Mouse (Mus musculus): ENCODE measurements around the gene Rundc3b. TPM values are rescaled to one million over a fixed set of nuclear protein-coding genes. Genes with fewer than 3 reads are reported as not detected.
A peak's percentile ranks its signal among the peaks of the same experiment; 100 is the strongest.

Gene Rundc3b
- total RNA-seq, 2 experiments from 2014 or later = 30.8 to 31.7 TPM

- peak in 1 of 2 experiments; percentile 21 for DNase-seq (ENCODE audit: low spot score in 2 of 2)
Observed at GRCm38 (mm10) chr5:8489471-8490110, 133.2 kb downstream of the Rundc3b start.

- DNase-seq (ENCODE audit: low spot score in 2 of 2) = no peak
Observed at GRCm38 (mm10) chr5:8488701-8489297, 134.0 kb downstream of the Rundc3b start.

- DNase-seq (ENCODE audit: low spot score in 2 of 2) = no peak
Observed at GRCm38 (mm10) chr5:8487989-8488700, 134.6 kb downstream of the Rundc3b start.

- DNase-seq (ENCODE audit: low spot score in 2 of 2) = no peak
Observed at GRCm38 (mm10) chr5:8456561-8456960, 166.2 kb downstream of the Rundc3b start.

- no peak for DNase-seq (ENCODE audit: low spot score in 2 of 2)
Observed at GRCm38 (mm10) chr5:8455565-8455964, 167.2 kb downstream of the Rundc3b start.

Other genes starting within 250 kb of the Rundc3b start
- 1 to 10 TPM; 1.1 to 1.4 TPM for gene Dbf4, start 200.2 kb downstream of the Rundc3b start, total RNA-seq (2021)
- gene Slc25a40, start 200.1 kb downstream of the Rundc3b start, total RNA-seq (2021) = 10 to 100 TPM; 11.5 to 12.2 TPM
- 10 to 100 TPM; 14.1 to 14.2 TPM for gene Abcb1a, start 37.1 kb upstream of the Rundc3b start, total RNA-seq (2021)
- 1 to 10 TPM; 2.8 to 3.6 TPM for gene Abcb1b, start 175.2 kb upstream of the Rundc3b start, total RNA-seq (2021)

All from layer of hippocampus, adult 18-20 months (tissue).